Mouse (Mus musculus) adrenal gland, postnatal 4 days (tissue): ENCODE measurements at regions not wholly inside any gene's neighbourhood (a gene's known extent, or its start where the extent isn't known, plus 50 kb on each side); places are given as distances from the start of the nearest gene placed in this dataset.

Experiments used
- DNase-seq, 2 experiments: peaks; one replicate each; pipeline ENCODE4 v3.0.0; 2021 to 2022; ENCODE audit warnings: low spot score in 2 of 2, mixed read lengths in 2 of 2

DNA sequence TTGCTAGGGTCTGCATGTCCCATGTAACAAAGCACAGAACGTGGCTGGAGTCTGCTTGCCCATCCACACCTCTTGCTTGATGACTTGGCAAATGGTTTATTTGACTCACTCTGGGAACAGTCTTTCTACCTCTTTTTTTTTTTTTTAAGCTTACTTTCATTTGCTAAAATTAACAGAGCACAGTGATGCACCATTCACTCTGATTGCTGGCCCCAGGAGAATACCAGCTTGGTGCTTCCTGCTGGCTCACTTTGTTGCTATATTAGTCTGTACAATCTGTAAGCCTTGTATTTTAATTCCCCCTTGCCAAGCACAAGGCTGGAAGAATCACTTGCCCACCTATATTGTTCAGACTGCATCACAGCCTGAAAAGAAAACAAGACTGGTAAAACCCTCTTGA is 521.4 kb upstream of the Atp11b start:
- DNase-seq: no peak

DNA sequence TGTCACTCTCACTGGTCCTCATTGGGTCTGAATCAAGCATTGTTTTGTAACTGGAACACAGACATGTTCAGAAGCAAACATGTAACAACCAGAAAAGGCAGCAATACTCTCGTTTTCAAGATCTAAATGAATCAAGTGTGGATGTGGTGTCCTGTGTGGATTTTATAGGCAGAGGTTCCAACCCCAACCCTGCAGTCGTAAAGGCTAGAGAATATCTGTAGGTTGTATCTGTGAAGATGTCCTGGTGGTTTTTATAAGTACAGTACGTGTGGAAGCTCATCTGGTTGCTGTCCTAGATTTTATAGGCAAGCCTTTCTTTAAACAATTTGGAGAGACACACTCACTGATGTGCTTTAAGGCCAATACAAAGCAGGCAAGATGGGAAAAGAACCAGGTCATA is 518.8 kb upstream of the Atp11b start:
- DNase-seq: no peak

DNA sequence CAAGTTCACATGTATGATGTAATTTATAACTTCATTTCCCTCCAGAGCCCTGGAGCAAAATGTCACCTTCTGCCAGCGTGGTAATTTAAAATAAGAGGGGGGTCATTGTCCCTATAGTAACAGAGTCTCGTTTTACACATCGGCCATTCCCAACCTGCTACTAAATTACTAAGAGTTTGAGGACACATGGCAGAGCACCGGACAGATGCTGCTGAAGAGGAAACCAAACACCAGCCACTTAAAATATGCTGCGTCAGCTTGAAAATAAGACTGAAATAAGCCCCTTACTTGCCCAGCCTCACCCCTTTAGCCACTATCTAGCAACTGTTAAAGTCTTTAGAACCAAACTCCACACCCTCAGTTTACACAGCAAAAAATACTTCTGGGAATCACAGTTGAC is 518.1 kb upstream of the Atp11b start:
- DNase-seq: no peak

- DNase-seq: no peak
These were observed 516.6 kb upstream of the Atp11b start for GRCm38 (mm10) chr3:35237342-35237741.

DNA sequence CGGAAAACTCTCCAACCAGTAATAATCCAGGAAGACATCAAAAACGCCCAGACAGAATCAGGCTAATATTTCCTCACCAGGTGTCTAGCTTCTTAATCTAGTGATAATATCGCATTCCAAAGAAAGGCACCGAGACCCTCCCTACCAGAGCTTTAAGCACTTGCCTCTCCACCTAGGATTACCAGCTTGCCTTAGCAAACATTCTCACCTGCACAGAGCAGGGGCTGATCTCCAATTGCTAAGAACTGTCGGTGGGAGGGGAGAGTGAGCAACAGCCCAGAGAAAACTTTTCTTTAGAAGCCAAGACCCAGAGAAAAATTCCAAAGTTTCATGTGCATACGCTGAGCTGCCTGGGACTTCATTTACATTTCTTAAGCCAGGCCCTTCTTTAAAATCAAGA is 511.6 kb upstream of the Atp11b start:
- DNase-seq: no peak

DNA sequence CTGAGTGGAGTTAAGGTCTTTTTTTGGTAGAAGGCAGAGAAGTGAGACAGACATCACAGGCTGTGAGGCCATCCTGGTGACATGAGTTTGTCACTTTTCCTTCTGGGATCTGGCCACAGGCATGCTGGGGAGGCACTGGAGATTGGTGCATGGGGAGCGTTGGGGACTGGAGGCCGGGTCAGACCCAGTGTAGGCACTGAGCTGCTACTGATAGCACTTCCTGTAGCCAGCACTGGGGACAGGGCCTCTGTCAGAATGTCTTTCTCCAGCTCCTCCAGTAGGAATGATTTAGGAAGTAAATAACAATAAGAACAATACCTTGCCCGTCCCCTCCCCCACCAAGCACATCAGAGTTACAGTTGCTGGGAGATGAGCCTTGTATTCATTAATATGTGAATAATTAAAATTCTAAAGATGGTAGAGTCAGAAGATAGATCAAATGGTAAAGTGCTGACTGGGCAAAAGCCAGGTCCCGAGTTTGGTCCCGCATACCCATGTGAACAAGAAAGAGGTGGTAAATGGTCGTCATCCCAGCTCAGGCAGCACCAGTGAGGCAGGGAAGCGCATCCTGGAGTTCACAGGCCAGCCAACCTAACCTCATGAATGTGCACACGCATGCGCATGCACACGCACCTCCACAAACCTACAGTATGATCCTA is 510.9 kb upstream of the Atp11b start:
- no peak for DNase-seq

DNA sequence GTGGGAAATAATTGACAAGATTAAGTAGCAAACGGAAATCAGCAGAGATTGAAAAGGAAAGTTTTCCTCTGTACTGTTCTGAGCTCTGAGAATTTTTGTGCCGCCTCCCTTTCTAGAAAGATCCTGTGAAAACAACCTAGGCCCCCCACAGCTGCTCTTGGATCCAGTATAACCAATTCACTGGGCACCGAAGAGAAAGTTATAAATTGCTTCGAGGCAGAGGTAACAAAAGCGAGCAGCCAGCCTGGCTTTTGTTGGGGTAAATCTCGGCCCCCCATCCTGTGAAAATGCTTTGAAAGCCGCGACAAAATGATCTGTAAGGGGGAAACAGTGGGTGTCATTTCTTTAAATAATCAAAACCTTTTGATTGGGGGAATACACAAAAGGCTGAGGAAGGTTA is 508.9 kb upstream of the Atp11b start:
- no peak for DNase-seq

GRCm38 (mm10) chr3:35245946-35246665 is 507.8 kb upstream of the Atp11b start:
- no peak for DNase-seq

- no peak for DNase-seq
These were observed 504.7 kb upstream of the Atp11b start for GRCm38 (mm10) chr3:35249160-35249559.

DNA sequence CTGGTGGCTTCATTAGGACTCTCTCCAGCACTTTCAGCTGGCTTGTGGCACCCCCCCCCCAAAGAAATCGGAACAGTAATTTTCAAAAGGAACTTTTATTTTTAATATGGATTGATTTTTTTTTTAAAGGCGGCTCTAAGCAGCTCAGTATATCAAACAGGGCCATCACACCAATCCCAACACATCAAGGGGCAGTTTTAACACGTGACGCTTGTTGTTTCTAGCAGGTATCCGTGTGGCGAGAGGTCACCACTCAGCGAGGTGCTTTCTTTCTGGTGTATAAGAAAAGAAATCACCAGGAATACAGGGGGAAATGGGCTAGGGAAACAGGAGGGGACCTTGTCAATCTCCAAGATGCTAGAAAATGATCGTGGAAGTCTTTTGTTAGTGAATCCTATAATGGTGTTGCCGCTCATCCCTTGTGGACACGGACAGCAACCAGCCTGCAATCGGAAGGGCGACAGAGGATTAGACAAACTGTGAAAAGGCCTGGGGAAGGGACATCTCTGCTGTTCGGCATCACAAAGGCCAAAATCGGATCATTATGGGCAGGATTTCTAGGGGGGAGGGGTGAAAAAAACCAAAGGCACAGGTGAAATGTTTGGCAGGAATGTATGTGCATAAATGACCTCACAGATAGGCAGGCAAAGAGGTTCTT is 503.7 kb upstream of the Atp11b start:
- no peak for DNase-seq

DNA sequence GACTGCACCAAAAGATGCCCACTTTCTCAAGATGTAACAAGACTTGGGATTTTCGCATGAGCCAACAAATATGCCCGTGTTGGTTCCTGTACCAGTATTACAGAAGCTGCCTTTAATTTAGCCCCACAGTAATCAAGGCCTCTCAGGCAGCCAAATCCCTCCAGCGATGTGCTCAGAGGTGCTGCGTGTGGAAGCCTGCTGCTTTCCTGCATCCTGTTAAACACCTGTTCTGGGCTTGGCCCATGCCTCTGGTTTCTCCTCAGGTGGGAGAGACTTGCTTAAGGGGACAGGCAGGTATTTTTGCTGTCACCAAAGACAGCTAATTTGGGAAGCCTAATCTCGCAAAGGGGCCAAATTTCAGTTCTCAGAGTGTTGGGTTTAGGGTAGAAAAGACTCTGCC is 500.0 kb upstream of the Atp11b start:
- no peak for DNase-seq

DNA sequence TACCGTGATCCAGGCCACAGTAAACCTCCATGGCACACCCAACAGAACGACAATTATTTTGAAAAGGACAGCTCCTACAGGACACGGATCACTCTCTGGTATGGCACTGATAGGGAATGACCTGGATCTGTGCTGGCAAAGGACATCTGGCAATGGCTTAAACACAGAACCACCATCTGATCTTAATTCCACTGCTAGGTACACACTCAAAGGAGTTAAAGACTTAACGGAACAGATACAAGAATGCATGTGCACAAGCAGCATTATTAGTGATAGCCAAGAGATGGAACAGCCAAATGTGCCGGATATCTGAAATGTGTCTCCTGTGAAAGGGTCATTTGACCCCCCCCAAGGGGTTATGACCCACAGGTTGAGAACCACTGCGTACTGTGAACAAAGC is 493.0 kb upstream of the Atp11b start:
- no peak for DNase-seq

- no peak for DNase-seq
These were observed 485.0 kb upstream of the Atp11b start for GRCm38 (mm10) chr3:35268949-35269348.

GRCm38 (mm10) chr3:35269977-35270880 is 483.7 kb upstream of the Atp11b start:
- no peak for DNase-seq

DNA sequence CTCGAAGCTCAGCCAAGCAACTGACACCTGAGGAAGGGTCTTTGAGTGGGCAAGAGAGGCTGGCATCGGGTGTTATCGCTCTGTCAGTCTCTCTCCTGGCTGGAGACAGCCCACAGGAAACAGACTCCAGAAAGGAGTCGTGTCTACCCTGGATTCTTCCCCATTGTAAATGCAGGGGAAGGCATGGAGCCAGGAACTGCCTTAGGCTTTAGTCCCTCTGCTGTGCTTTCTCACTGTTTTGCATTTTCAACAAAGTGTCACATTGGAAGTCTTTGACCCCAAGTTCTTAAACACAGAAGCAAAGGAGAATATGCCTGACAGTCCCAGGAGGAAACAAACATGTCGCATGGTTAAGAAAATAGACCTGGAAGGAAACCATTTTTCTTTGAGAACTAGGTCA is 480.4 kb upstream of the Atp11b start:
- no peak for DNase-seq

DNA sequence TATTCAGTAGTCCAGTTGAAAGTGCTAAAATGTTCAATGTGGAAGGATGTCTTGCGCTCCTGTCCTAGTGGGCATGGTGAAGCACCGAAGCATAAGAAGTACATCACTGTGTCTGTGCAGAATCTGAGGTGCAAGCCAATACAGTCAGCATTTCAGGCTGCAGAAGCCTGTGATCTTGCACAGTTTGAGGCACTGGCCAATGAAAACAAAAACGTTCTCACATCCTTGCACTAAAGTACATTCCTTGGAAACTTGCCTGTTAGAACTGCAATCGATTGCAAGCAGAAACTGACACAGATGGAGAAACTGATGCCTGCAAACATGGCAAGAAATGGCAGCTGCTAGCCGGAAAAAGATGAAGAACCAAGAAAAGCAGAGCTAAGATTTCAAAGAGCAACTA is 472.9 kb upstream of the Atp11b start:
- DNase-seq: no peak

GRCm38 (mm10) chr3:35282106-35282505 is 471.8 kb upstream of the Atp11b start:
- no peak for DNase-seq

DNA sequence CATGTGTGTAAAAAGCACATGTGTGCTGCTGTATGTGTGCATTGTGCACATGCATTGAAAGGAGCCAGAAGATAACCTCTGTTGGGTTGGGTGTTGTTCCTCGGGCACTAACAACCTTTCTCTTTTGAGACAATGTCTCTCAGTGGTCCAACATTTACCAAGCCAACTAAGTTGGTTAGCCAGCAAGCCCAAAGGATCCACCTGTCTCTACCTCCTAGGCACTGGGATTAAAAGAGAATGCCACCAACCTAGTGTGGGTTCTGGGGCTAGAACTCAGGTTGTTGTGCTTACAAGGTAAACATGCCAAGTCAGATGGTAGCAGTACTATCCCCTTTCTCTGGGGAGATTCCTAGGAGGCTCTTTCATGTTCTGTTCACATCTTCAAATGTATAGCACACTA is 459.1 kb upstream of the Atp11b start:
- no peak for DNase-seq

DNA sequence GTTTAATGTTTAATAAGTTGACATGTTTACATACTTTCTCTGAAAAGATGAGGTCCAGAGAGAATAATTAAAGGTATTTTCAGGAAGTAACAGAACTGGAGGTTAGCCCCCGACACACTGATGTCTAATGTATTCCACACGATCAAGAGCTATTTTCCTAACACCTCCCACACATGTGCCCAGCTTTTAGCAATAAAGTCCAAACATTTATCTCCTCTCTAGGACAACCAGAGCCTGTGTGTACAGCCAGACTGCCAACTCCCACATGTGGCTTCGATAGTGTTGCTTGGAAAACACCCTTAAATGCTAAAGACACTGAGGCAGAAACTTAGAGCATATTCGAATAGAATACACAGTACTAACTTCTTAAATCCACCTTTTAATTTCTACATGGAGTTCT is 458.2 kb upstream of the Atp11b start:
- DNase-seq: no peak

GRCm38 (mm10) chr3:35299036-35299435 is 454.9 kb upstream of the Atp11b start:
- DNase-seq: no peak

DNA sequence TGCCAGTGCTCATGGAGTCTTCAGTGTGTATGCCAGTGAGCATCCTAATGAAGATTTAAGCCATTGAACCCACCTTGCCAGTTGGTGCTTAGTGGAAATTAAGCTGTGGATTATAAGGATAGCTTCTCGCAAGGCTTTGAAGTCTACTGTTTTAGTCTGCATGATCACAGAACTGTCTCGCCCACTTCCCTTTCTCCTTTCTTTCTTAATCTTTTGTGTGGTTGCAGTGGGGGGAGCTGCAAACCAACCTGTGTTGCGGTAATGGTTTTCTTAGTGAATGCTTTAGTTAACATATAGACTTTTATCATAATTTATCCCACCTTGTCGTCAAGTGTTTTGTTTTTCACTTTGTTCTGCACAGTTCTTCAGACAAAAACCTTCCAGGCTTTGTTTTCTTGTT is 447.9 kb upstream of the Atp11b start:
- DNase-seq: no peak

DNA sequence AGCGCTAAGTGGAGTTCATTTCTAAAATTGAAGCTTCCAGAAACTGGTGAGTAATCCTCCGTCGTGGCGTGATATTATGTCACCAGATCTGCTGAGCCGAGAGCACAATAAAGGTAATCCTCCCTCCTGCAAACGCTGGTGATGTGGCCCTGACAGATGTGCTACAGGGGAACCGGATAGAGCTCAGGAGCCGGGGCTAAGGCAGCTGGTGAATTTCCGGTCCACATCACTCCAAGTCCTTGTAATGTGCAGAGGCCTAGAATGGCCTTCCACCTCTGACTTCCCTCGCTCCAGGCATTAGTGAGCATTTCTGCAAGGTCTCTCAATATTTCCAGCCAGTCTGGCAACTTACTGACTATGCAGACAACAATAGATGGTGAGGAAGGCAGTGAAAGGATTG is 439.7 kb upstream of the Atp11b start:
- DNase-seq: no peak
